Mouse (Mus musculus) erythroblast, embryonic 14.5 days (primary cell): Measurements from ENCODE around the gene Papln.

Experiments
- GATA1 ChIP-seq: IDR thresholded peaks from 2 replicates; pipeline ENCODE4 v1.6.1; 2012; ENCODE audit warnings: low read length, inconsistent platforms, mixed read lengths
- TAL1 ChIP-seq: IDR thresholded peaks from 3 replicates; pipeline ENCODE4 v1.6.1; 2012; ENCODE audit warnings: low read length, inconsistent platforms, mixed read lengths

DNA sequence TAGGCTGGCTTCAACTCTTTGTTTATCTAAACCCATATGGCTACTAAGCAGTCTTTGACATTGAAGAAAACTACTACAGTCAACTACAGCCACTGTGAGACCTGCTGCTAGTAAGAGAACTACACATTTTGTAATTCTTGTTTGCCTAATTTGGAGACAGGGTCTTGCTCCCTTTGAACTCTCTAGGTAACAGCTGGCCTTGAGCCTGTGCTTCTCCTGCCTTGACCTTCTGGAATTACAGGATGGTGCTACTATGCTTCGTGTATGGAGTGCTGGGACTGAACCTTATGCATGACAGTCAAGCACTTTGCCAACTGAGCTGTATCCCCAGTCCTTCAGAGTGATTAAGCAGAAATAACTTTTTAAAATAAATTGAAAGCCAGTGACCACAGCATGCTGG, 53.2 kb downstream of the Papln start:
- TF ChIP-seq GATA1 (no peak), TAL1 (no peak)
